Mouse (Mus musculus) liver, postnatal 0 days (tissue): ENCODE data around the gene Pomgnt2.

Source experiments
- CTCF ChIP-seq: sonication (generic); IDR thresholded peaks from 2 replicates; pipeline ENCODE4 v1.5.1; 2016; ENCODE audit warnings: antibody characterized with exemption, low read depth
- EP300 ChIP-seq: IDR thresholded peaks from 2 replicates; pipeline ENCODE4 v1.6.1; 2016; ENCODE audit warnings: antibody characterized with exemption, low read depth, mild to moderate bottlenecking

- TF ChIP-seq EP300 (no peak), CTCF (peak; percentile 69)
These were observed 49.1 kb downstream of the Pomgnt2 start for GRCm38 (mm10) chr9:121947784-121948183.
